Mouse (Mus musculus): ENCODE results near the gene Cog1. TPM values are rescaled to one million over a fixed set of nuclear protein-coding genes. Genes with fewer than 3 reads are reported as not detected.

Cog1 gene
- polyA plus RNA-seq, 1 experiment: 84.0 TPM

GRCm38 (mm10) chr11:113660940-113661339, 12.0 kb downstream of the Cog1 start:
- no peak overlapping the region for H3K4me3 ChIP-seq (replicated peaks; ENCODE audit: insufficient read depth, low read depth, low read length)
- TF ChIP-seq CTCF (IDR thresholded peaks at IDR 0.05; ENCODE audit: borderline replicate concordance, insufficient read depth, low read depth, low read length): no peak
- TF ChIP-seq POLR2A (IDR thresholded peaks at IDR 0.05; ENCODE audit: borderline replicate concordance, insufficient read depth, low read length): no peak
- WGBS: 10% methylated on average over 11 of the region's 11 CpGs
- H3K4me1 ChIP-seq (ENCODE audit: control insufficient read depth, insufficient read depth, low read length): peaks cover 27% of the 10 kb centered on the region
- H3K27me3 ChIP-seq (ENCODE audit: control insufficient read depth, insufficient read depth, low read length): no peaks in the 10 kb centered on the region
- DNase-seq: peak; percentile 50 to 64
- H3K27ac ChIP-seq (ENCODE audit: insufficient read depth, low read length): no peak overlapping the region

GRCm38 (mm10) chr11:113661835-113662351, 12.9 kb downstream of the Cog1 start:
- H3K4me1 ChIP-seq (ENCODE audit: control insufficient read depth, insufficient read depth, low read length): peaks cover 22% of the 10 kb centered on the region
- no peaks in the 10 kb centered on the region for H3K27me3 ChIP-seq (ENCODE audit: control insufficient read depth, insufficient read depth, low read length)
- no peak overlapping the region for H3K27ac ChIP-seq (ENCODE audit: insufficient read depth, low read length)
- H3K4me3 ChIP-seq (replicated peaks; ENCODE audit: insufficient read depth, low read depth, low read length): no peak overlapping the region
- peak in 1 of 2 experiments; percentile 31 for DNase-seq
- 72% methylated on average over 18 of the region's 18 CpGs for WGBS
- TF ChIP-seq POLR2A (IDR thresholded peaks at IDR 0.05; ENCODE audit: borderline replicate concordance, insufficient read depth, low read length) (no peak), CTCF (IDR thresholded peaks at IDR 0.05; ENCODE audit: borderline replicate concordance, insufficient read depth, low read depth, low read length) (no peak)

GRCm38 (mm10) chr11:113664279-113664678, 15.3 kb downstream of the Cog1 start:
- DNase-seq: no peak
- Histone ChIP-seq H3K4me3 (replicated peaks; ENCODE audit: insufficient read depth, low read depth, low read length) (no peak overlapping the region), H3K4me1 (ENCODE audit: control insufficient read depth, insufficient read depth, low read length) (peaks cover 26% of the 10 kb centered on the region), H3K27ac (ENCODE audit: insufficient read depth, low read length) (no peak overlapping the region), H3K27me3 (ENCODE audit: control insufficient read depth, insufficient read depth, low read length) (no peaks in the 10 kb centered on the region)
- 66% methylated on average over 2 of the region's 2 CpGs for WGBS
- TF ChIP-seq POLR2A (IDR thresholded peaks at IDR 0.05; ENCODE audit: borderline replicate concordance, insufficient read depth, low read length) (no peak), CTCF (IDR thresholded peaks at IDR 0.05; ENCODE audit: borderline replicate concordance, insufficient read depth, low read depth, low read length) (no peak)

- H3K4me3 ChIP-seq (replicated peaks; ENCODE audit: insufficient read depth, low read depth, low read length): no peak overlapping the region
- no peaks in the 10 kb centered on the region for H3K27me3 ChIP-seq (ENCODE audit: control insufficient read depth, insufficient read depth, low read length)
- no peak overlapping the region for H3K27ac ChIP-seq (ENCODE audit: insufficient read depth, low read length)
- 47% methylated on average over 6 of the region's 6 CpGs for WGBS
- H3K4me1 ChIP-seq (ENCODE audit: control insufficient read depth, insufficient read depth, low read length): peaks cover 23% of the 10 kb centered on the region
- TF ChIP-seq CTCF (IDR thresholded peaks at IDR 0.05; ENCODE audit: borderline replicate concordance, insufficient read depth, low read depth, low read length) (no peak), POLR2A (IDR thresholded peaks at IDR 0.05; ENCODE audit: borderline replicate concordance, insufficient read depth, low read length) (no peak)
- DNase-seq: no peak
These were observed 17.2 kb downstream of the Cog1 start for GRCm38 (mm10) chr11:113666205-113666604.

- Histone ChIP-seq H3K27ac (ENCODE audit: insufficient read depth, low read length) (no peak overlapping the region), H3K27me3 (ENCODE audit: control insufficient read depth, insufficient read depth, low read length) (no peaks in the 10 kb centered on the region), H3K4me3 (replicated peaks; ENCODE audit: insufficient read depth, low read depth, low read length) (no peak overlapping the region), H3K4me1 (ENCODE audit: control insufficient read depth, insufficient read depth, low read length) (peaks cover 18% of the 10 kb centered on the region)
- TF ChIP-seq CTCF (IDR thresholded peaks at IDR 0.05; ENCODE audit: borderline replicate concordance, insufficient read depth, low read depth, low read length): no peak
- TF ChIP-seq POLR2A (IDR thresholded peaks at IDR 0.05; ENCODE audit: borderline replicate concordance, insufficient read depth, low read length): no peak
- DNase-seq: peak in 1 of 2 experiments; percentile 25
- 54% methylated on average over 10 of the region's 10 CpGs for WGBS
These were observed 17.7 kb downstream of the Cog1 start for GRCm38 (mm10) chr11:113666648-113667047.

GRCm38 (mm10) chr11:113667122-113667521, 18.2 kb downstream of the Cog1 start:
- no peak overlapping the region for H3K4me3 ChIP-seq (replicated peaks; ENCODE audit: insufficient read depth, low read depth, low read length)
- DNase-seq: peak in 1 of 2 experiments; percentile 16
- 33% methylated on average over 2 of the region's 2 CpGs for WGBS
- no peak overlapping the region for H3K27ac ChIP-seq (ENCODE audit: insufficient read depth, low read length)
- peaks cover 18% of the 10 kb centered on the region for H3K4me1 ChIP-seq (ENCODE audit: control insufficient read depth, insufficient read depth, low read length)
- no peaks in the 10 kb centered on the region for H3K27me3 ChIP-seq (ENCODE audit: control insufficient read depth, insufficient read depth, low read length)
- no peak for TF ChIP-seq POLR2A (IDR thresholded peaks at IDR 0.05; ENCODE audit: borderline replicate concordance, insufficient read depth, low read length)
- no peak for TF ChIP-seq CTCF (IDR thresholded peaks at IDR 0.05; ENCODE audit: borderline replicate concordance, insufficient read depth, low read depth, low read length)

GRCm38 (mm10) chr11:113667704-113668103, 18.7 kb downstream of the Cog1 start:
- no peak for TF ChIP-seq CTCF (IDR thresholded peaks at IDR 0.05; ENCODE audit: borderline replicate concordance, insufficient read depth, low read depth, low read length)
- TF ChIP-seq POLR2A (IDR thresholded peaks at IDR 0.05; ENCODE audit: borderline replicate concordance, insufficient read depth, low read length): no peak
- Histone ChIP-seq H3K27me3 (ENCODE audit: control insufficient read depth, insufficient read depth, low read length) (no peaks in the 10 kb centered on the region), H3K27ac (ENCODE audit: insufficient read depth, low read length) (no peak overlapping the region), H3K4me3 (replicated peaks; ENCODE audit: insufficient read depth, low read depth, low read length) (no peak overlapping the region), H3K4me1 (ENCODE audit: control insufficient read depth, insufficient read depth, low read length) (peaks cover 18% of the 10 kb centered on the region)
- peak in 1 of 2 experiments; percentile 14 for DNase-seq
- WGBS: 73% methylated on average over 4 of the region's 4 CpGs

GRCm38 (mm10) chr11:113668857-113669256, 19.9 kb downstream of the Cog1 start:
- peaks cover 24% of the 10 kb centered on the region for H3K4me1 ChIP-seq (ENCODE audit: control insufficient read depth, insufficient read depth, low read length)

More at GRCm38 (mm10) chr11:113668857-113669256, 19.9 kb downstream of the Cog1 start:
- H3K27me3 ChIP-seq (ENCODE audit: control insufficient read depth, insufficient read depth, low read length): no peaks in the 10 kb centered on the region
- 76% methylated on average over 5 of the region's 5 CpGs for WGBS
- DNase-seq: no peak
- H3K4me3 ChIP-seq (replicated peaks; ENCODE audit: insufficient read depth, low read depth, low read length): no peak overlapping the region
- H3K27ac ChIP-seq (ENCODE audit: insufficient read depth, low read length): no peak overlapping the region
- TF ChIP-seq POLR2A (IDR thresholded peaks at IDR 0.05; ENCODE audit: borderline replicate concordance, insufficient read depth, low read length) (no peak), CTCF (IDR thresholded peaks at IDR 0.05; ENCODE audit: borderline replicate concordance, insufficient read depth, low read depth, low read length) (no peak)

Data from cerebellum, adult 2 months (tissue).